Mouse (Mus musculus) urinary bladder, adult 2 months (tissue): ENCODE results near the gene Gm21900. TPM values are rescaled to one million over a fixed set of nuclear protein-coding genes. Genes with fewer than 3 reads are reported as not detected.
"Not testable (repeated sequence)": the region's sequence is repeated elsewhere in the genome, so short reads cannot be mapped to it uniquely, and the experiment has no call there.

Source experiments
- DNase-seq: peaks from one replicate; pipeline ENCODE4 v3.0.0; 2022; ENCODE audit warnings: low spot score
- polyA plus RNA-seq: library from polyadenylated mRNA; depleted of rRNA; stranded (reverse); fragments of >200 nt; gene quantifications from 2 replicates; pipeline ENCODE4 v1.2.3, GENCODE M21; 2012; rRNA removed

Gene Gm21900
- polyA plus RNA-seq, result not detected in 2 replicates

DNA sequence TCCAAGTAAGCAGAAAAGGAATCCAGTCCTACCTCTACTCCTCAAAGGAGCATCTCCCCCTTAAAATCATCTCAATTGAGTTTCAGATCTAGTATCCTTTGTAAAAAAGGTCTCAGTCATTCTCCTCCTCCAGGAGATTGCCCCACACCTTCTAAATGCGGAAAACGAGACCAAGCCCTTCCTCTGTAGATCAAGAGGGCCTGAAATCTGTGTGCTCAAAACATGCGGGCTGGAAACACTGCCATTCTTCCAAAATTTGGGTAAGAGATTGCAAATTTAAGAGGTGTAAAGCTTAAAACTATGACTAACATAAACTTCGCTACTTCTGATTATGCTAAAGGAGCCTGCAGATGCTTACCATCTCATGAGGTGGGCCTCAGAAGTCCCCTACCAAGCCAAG lies at the start of gene Gm21900:
Gm21900 (plus strand) TSS at position 301 of the 400 bp plus-strand sequence.
- DNase-seq, result not testable (repeated sequence)

DNA sequence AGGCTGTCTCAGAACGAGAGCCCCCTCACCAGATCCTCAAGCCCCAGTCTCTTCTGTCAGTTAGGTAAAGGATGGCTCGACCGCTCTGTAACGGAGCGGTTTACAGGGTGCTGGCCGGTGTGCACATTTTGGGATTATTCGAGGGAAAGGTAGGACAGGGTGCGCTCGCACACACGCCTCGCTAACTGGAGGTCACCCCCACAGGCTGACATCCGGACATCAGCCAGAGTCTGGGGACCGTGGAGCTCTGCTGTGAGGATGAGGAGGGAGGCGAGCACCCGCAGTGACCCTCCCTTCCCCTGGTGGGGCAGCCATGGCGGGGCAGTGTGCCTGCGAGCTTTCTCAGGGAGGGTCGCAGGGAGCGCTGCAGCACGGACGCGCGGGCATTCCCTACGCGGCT lies 27.4 kb downstream of the Gm21900 start:
- peak; percentile 17 for DNase-seq

Other genes with a start within 250 kb of the Gm21900 start
- gene Gm28510, start 203.6 kb upstream of the Gm21900 start, polyA plus RNA-seq, result not detected in 2 replicates
- not detected in 2 replicates for gene Gm20737, start 80.3 kb upstream of the Gm21900 start, polyA plus RNA-seq
- gene Gm21775, start 62.9 kb upstream of the Gm21900 start, polyA plus RNA-seq, result not detected in 2 replicates
- not detected in 2 replicates for gene Gm20777, start 136.1 kb downstream of the Gm21900 start, polyA plus RNA-seq